Mouse (Mus musculus): Measurements from ENCODE around the gene Lasp1. TPM values are rescaled to one million over a fixed set of nuclear protein-coding genes. Genes with fewer than 3 reads are reported as not detected.

Gene Lasp1
- total and polyA plus RNA-seq, 3 experiments: 28.2 to 31.6 (median 31.1) TPM

DNA sequence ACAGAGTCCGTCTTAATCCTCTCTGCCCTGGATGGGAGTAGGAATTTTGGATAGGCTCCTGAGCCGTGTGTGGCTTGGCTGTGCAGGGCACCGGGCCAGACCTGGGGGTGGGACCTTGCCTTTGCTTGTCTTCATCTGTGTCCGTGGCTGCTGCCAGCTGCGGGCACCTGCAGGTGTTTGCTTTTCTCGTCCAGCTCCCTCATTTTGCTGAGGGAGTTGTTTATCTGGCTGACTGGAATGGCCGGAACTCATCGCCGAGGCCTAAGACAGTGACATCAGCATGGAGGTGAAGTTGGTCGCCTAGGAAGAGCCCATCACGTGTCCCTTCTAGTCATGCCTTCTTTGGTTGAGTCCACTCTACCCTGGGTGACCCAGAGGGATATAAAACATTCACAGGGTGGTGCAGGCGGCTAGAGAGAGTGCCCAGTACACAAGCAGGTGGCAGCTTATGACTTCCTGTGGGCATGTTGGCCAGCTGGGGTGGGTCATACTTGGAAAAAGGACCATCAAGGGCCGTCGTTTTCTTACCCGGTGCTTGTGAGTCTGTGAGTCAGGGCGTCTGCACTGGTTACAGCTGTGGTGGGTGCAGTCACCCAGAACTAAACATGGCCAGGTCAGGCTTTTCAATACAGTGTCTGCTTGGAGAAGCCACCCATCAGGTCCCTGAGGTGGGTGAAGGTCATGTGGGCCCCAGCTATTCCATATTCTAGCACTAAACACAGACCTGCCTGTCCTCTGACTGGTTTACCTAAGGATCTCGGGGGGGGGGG lies 15.1 kb downstream of the Lasp1 start:
- TF ChIP-seq CTCF (IDR thresholded peaks at IDR 0.05) (no peak), POLR2A (IDR thresholded peaks at IDR 0.05; ENCODE audit: insufficient read depth, low read depth, low read length) (no peak)
- no peaks in the 10 kb centered on the region for H3K27me3 ChIP-seq (ENCODE audit: control insufficient read depth, insufficient read depth, low read length)
- peaks cover 28% of the 10 kb centered on the region for H3K36me3 ChIP-seq (ENCODE audit: control insufficient read depth, insufficient read depth, low read length)
- H3K79me2 ChIP-seq (replicated peaks; ENCODE audit: control insufficient read depth, insufficient read depth, low read length): peaks cover 2% of the 10 kb centered on the region
- H3K4me3 ChIP-seq: no peak overlapping the region
- 62% methylated on average over 17 of the region's 17 CpGs for WGBS
- no peak overlapping the region for H3K9ac ChIP-seq (ENCODE audit: low read depth, low read length)
- DNase-seq: peak in 1 of 2 experiments; percentile 27
- intact Hi-C loops (cut with DNase I): no loop called here
- peaks cover 52% of the 10 kb centered on the region for H3K4me1 ChIP-seq (ENCODE audit: control insufficient read depth, insufficient read depth, low read length)
- no peak overlapping the region for H3K27ac ChIP-seq

DNA sequence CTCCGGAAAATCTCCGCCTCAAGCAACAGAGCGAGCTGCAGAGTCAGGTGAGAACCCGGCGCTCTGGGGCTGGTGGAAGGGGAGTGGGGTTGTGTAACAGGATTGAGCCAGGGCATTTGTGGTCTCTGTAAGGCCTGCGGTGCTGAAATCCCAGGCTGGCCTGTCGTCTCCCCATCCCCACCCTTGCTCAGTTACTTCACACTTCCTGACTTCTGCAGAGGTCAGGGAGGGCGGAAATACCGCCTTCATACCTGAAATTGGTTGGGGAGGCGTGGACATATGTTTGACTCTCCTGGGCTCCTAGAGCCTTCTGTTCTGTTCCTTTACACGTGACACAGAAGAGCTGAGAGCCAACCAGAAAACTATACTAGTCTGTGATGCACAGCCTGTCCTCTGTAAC lies 16.9 kb downstream of the Lasp1 start:
- peaks cover 48% of the 10 kb centered on the region for H3K4me1 ChIP-seq (ENCODE audit: control insufficient read depth, insufficient read depth, low read length)
- 76% methylated on average over 11 of the region's 11 CpGs for WGBS
- no peak for TF ChIP-seq POLR2A (IDR thresholded peaks at IDR 0.05; ENCODE audit: insufficient read depth, low read depth, low read length)
- no peak for TF ChIP-seq EP300 (IDR thresholded peaks at IDR 0.05; ENCODE audit: insufficient read depth, low read depth, low read length)
- no peak for TF ChIP-seq CTCF (IDR thresholded peaks at IDR 0.05)
- no peaks in the 10 kb centered on the region for H3K27me3 ChIP-seq (ENCODE audit: control insufficient read depth, insufficient read depth, low read length)
- no peak overlapping the region for H3K4me3 ChIP-seq
- intact Hi-C loops (cut with DNase I): loop anchor here (2.0 kb wide), 1 partner anchor 15 kb away; no protein-coding TSS in a partner anchor
- no peak for DNase-seq
- H3K36me3 ChIP-seq (ENCODE audit: control insufficient read depth, insufficient read depth, low read length): peaks cover 22% of the 10 kb centered on the region
- H3K27ac ChIP-seq: no peak overlapping the region
- H3K79me2 ChIP-seq (replicated peaks; ENCODE audit: control insufficient read depth, insufficient read depth, low read length): no peaks in the 10 kb centered on the region; the same call in 1 of the 2 replicates
- no peak overlapping the region for H3K9ac ChIP-seq (ENCODE audit: low read depth, low read length)

DNA sequence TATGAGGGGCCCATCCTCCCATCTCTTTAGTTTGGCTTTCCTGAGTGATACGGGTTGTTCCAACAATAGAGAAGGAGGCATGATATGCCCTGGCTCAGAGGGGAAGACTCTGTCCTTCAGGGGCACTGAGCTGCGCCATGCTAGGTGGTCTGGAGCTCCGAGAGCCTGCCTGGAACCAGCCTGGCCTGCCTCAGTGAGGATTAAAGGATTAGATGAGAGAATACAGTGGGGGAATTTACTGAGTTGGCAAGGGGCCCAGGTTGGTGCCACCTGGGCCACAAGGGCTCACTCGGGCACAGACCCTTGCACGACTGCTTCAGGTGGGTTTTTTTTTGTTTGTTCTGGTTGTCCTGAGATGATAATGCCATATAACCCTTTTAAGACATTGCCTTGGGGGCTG lies 17.4 kb downstream of the Lasp1 start:
- no peak overlapping the region for H3K9ac ChIP-seq (ENCODE audit: low read depth, low read length)
- WGBS: 68% methylated on average over 5 of the region's 5 CpGs
- TF ChIP-seq POLR2A (IDR thresholded peaks at IDR 0.05; ENCODE audit: insufficient read depth, low read depth, low read length) (no peak), EP300 (IDR thresholded peaks at IDR 0.05; ENCODE audit: insufficient read depth, low read depth, low read length) (no peak), CTCF (IDR thresholded peaks at IDR 0.05) (no peak)
- H3K27ac ChIP-seq: no peak overlapping the region
- H3K36me3 ChIP-seq (ENCODE audit: control insufficient read depth, insufficient read depth, low read length): peaks cover 24% of the 10 kb centered on the region
- intact Hi-C loops (cut with DNase I): loop anchor here (2.0 kb wide), 1 partner anchor 15 kb away; no protein-coding TSS in a partner anchor
- no peaks in the 10 kb centered on the region for H3K27me3 ChIP-seq (ENCODE audit: control insufficient read depth, insufficient read depth, low read length)
- peaks cover 49% of the 10 kb centered on the region for H3K4me1 ChIP-seq (ENCODE audit: control insufficient read depth, insufficient read depth, low read length)
- H3K79me2 ChIP-seq (replicated peaks; ENCODE audit: control insufficient read depth, insufficient read depth, low read length): no peaks in the 10 kb centered on the region; the same call in 1 of the 2 replicates
- no peak for DNase-seq
- H3K4me3 ChIP-seq: no peak overlapping the region

DNA sequence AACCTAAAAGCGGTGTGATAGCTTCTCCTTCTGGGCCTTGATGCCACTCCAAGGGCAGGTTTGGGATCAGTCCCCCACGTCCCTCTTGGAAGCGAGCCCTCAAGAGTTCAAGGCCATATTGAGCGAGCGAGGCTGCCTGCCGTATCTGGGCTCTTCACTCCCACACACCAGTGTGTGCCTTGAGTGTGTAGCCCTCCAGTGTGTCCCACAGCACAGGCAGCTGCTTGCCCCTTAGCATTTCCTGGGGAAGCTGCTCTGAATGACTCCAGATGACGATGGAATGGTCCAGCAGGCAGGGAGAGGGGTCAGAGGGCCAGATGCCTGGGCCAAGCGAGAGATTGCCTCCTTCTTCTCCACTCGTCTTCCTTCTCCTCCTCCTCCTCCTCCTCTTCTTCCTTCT lies 18.1 kb downstream of the Lasp1 start:
- Histone ChIP-seq H3K79me2 (replicated peaks; ENCODE audit: control insufficient read depth, insufficient read depth, low read length) (no peaks in the 10 kb centered on the region; the same call in 1 of the 2 replicates), H3K9ac (ENCODE audit: low read depth, low read length) (0 out of 2 replicates have a peak overlapping the region, but pooled peaks have one; percentile 5), H3K36me3 (ENCODE audit: control insufficient read depth, insufficient read depth, low read length) (peaks cover 26% of the 10 kb centered on the region), H3K4me1 (ENCODE audit: control insufficient read depth, insufficient read depth, low read length) (peaks cover 49% of the 10 kb centered on the region), H3K4me3 (no peak overlapping the region), H3K27ac (peak overlapping the region; percentile 52), H3K27me3 (ENCODE audit: control insufficient read depth, insufficient read depth, low read length) (no peaks in the 10 kb centered on the region)
- TF ChIP-seq POLR2A (IDR thresholded peaks at IDR 0.05; ENCODE audit: insufficient read depth, low read depth, low read length) (no peak), EP300 (IDR thresholded peaks at IDR 0.05; ENCODE audit: insufficient read depth, low read depth, low read length) (no peak)
- peak in 1 of 2 experiments; percentile 32 for DNase-seq
- intact Hi-C loops (cut with DNase I): loop anchor here (2.0 kb wide), 1 partner anchor 16 kb away; no protein-coding TSS in a partner anchor
- 25% methylated on average over 9 of the region's 9 CpGs for WGBS

DNA sequence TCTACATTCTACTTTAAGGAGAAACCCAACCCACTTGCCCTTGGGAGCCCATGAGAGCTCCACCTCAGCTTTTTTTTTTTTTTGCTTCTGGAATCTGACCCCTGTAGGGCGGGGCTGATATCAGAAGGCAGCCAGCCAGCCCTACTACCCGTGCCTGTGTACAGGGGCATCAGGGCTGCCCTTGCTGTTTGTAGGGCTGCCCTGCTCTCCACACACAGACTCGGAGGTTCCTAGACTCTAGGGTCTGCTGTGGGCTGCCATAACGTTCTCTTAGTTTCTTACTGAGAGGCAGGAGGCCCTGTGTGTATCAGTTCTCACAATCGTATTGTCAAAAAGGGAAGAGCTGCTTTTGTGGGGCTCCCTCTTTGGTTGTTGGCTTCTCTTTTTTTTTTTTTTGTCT lies 18.6 kb downstream of the Lasp1 start:
- H3K9ac ChIP-seq (ENCODE audit: low read depth, low read length): no peak overlapping the region
- peaks cover 49% of the 10 kb centered on the region for H3K4me1 ChIP-seq (ENCODE audit: control insufficient read depth, insufficient read depth, low read length)
- no peaks in the 10 kb centered on the region for H3K27me3 ChIP-seq (ENCODE audit: control insufficient read depth, insufficient read depth, low read length)
- H3K36me3 ChIP-seq (ENCODE audit: control insufficient read depth, insufficient read depth, low read length): peaks cover 28% of the 10 kb centered on the region
- no peaks in the 10 kb centered on the region; the same call in 1 of the 2 replicates for H3K79me2 ChIP-seq (replicated peaks; ENCODE audit: control insufficient read depth, insufficient read depth, low read length)
- intact Hi-C loops (cut with DNase I): loop anchor here (2.0 kb wide), 1 partner anchor 17 kb away; no protein-coding TSS in a partner anchor
- H3K27ac ChIP-seq: peak overlapping the region; percentile 52
- peak; percentile 56 to 60 for DNase-seq
- no peak overlapping the region for H3K4me3 ChIP-seq
- TF ChIP-seq EP300 (IDR thresholded peaks at IDR 0.05; ENCODE audit: insufficient read depth, low read depth, low read length) (no peak), CTCF (IDR thresholded peaks at IDR 0.05) (no peak), POLR2A (IDR thresholded peaks at IDR 0.05; ENCODE audit: insufficient read depth, low read depth, low read length) (no peak)
- WGBS: 8% methylated on average over 5 of the region's 5 CpGs

DNA sequence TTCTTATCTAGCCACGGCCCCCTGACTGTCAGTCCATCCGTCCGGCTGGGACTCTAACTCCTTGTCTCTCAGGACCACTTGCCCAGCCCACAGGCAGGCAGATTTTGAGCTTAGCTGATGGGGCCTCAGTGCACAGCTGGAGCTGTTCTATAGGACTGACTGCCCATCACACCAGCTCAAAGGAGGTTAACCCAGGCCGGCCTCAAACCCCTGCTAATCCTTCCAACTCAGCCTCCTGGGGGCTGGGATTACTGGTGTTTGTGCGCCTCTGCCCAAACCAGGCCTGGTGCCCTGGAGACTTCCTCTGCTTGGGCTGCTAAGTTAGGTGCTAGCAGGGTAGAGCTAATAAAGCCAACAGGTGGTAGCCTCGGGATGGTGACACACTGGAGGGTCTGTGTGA lies 19.2 kb downstream of the Lasp1 start:
- no peak for DNase-seq
- H3K27ac ChIP-seq: peak overlapping the region; percentile 52
- H3K79me2 ChIP-seq (replicated peaks; ENCODE audit: control insufficient read depth, insufficient read depth, low read length): no peaks in the 10 kb centered on the region
- H3K4me3 ChIP-seq: no peak overlapping the region
- no peak for TF ChIP-seq EP300 (IDR thresholded peaks at IDR 0.05; ENCODE audit: insufficient read depth, low read depth, low read length)
- no peak for TF ChIP-seq CTCF (IDR thresholded peaks at IDR 0.05)
- TF ChIP-seq POLR2A (IDR thresholded peaks at IDR 0.05; ENCODE audit: insufficient read depth, low read depth, low read length): no peak
- peaks cover 52% of the 10 kb centered on the region for H3K4me1 ChIP-seq (ENCODE audit: control insufficient read depth, insufficient read depth, low read length)
- 74% methylated on average over 6 of the region's 6 CpGs for WGBS
- H3K36me3 ChIP-seq (ENCODE audit: control insufficient read depth, insufficient read depth, low read length): peaks cover 31% of the 10 kb centered on the region
- intact Hi-C loops (cut with DNase I): no loop called here
- H3K9ac ChIP-seq (ENCODE audit: low read depth, low read length): no peak overlapping the region
- no peaks in the 10 kb centered on the region for H3K27me3 ChIP-seq (ENCODE audit: control insufficient read depth, insufficient read depth, low read length)
